Mouse (Mus musculus): ENCODE data around the gene Reck.

Gene Reck

GRCm38 (mm10) chr4:43875160-43875918 lies at the start of gene Reck:
Gene Reck (plus strand): TSS chr4:43875530.
- peak; percentile 64 to 78 for DNase-seq (ENCODE audit: low spot score in 2 of 2)

GRCm38 (mm10) chr4:43828806-43829205 lies 46.5 kb upstream of the Reck start:
- no peak for DNase-seq (ENCODE audit: low spot score in 2 of 2)

GRCm38 (mm10) chr4:43832031-43832430 lies 43.3 kb upstream of the Reck start:
- no peak for DNase-seq (ENCODE audit: low spot score in 2 of 2)

- no peak for DNase-seq (ENCODE audit: low spot score in 2 of 2)
These were observed 41.6 kb upstream of the Reck start for GRCm38 (mm10) chr4:43833752-43834151.

GRCm38 (mm10) chr4:43834749-43835148 lies 40.6 kb upstream of the Reck start:
- no peak for DNase-seq (ENCODE audit: low spot score in 2 of 2)

GRCm38 (mm10) chr4:43838326-43838725 lies 37.0 kb upstream of the Reck start:
- no peak for DNase-seq (ENCODE audit: low spot score in 2 of 2)

GRCm38 (mm10) chr4:43840101-43840500 lies 35.2 kb upstream of the Reck start, which contains the start of gene Olfr157:
Gene Olfr157 (minus strand): TSS chr4:43840201.
- DNase-seq (ENCODE audit: low spot score in 2 of 2) = no peak

- DNase-seq (ENCODE audit: low spot score in 2 of 2) = no peak
These were observed 24.1 kb upstream of the Reck start, which contains the start of gene Olfr155 for GRCm38 (mm10) chr4:43851265-43851664. Gene Olfr155 (plus strand): TSS chr4:43851565.

GRCm38 (mm10) chr4:43854101-43854500 lies 21.2 kb upstream of the Reck start:
- no peak for DNase-seq (ENCODE audit: low spot score in 2 of 2)

GRCm38 (mm10) chr4:43859886-43860285 lies 15.4 kb upstream of the Reck start:
- no peak for DNase-seq (ENCODE audit: low spot score in 2 of 2)

GRCm38 (mm10) chr4:43860744-43861519 lies 14.4 kb upstream of the Reck start:
- DNase-seq (ENCODE audit: low spot score in 2 of 2) = peak; percentile 16 to 61

- DNase-seq (ENCODE audit: low spot score in 2 of 2) = no peak
These were observed 12.0 kb upstream of the Reck start for GRCm38 (mm10) chr4:43863298-43863697.

GRCm38 (mm10) chr4:43869821-43870220 lies 5.5 kb upstream of the Reck start:
- DNase-seq (ENCODE audit: low spot score in 2 of 2) = no peak

- no peak for DNase-seq (ENCODE audit: low spot score in 2 of 2)
These were observed 829 bp upstream of the Reck start for GRCm38 (mm10) chr4:43874501-43874900.

- peak in 1 of 2 experiments; percentile 6 for DNase-seq (ENCODE audit: low spot score in 2 of 2)
These were observed 635 bp downstream of the Reck start for GRCm38 (mm10) chr4:43875919-43876411.

- no peak for DNase-seq (ENCODE audit: low spot score in 2 of 2)
These were observed 1.9 kb downstream of the Reck start for GRCm38 (mm10) chr4:43877230-43877629.

GRCm38 (mm10) chr4:43878121-43878776 lies 2.9 kb downstream of the Reck start:
- DNase-seq (ENCODE audit: low spot score in 2 of 2) = no peak

- no peak for DNase-seq (ENCODE audit: low spot score in 2 of 2)
These were observed 4.2 kb downstream of the Reck start for GRCm38 (mm10) chr4:43879566-43879965.

GRCm38 (mm10) chr4:43884196-43884595 lies 8.9 kb downstream of the Reck start:
- no peak for DNase-seq (ENCODE audit: low spot score in 2 of 2)

GRCm38 (mm10) chr4:43891247-43891646 lies 15.9 kb downstream of the Reck start:
- DNase-seq (ENCODE audit: low spot score in 2 of 2) = no peak

- no peak for DNase-seq (ENCODE audit: low spot score in 2 of 2)
These were observed 21.9 kb downstream of the Reck start for GRCm38 (mm10) chr4:43897209-43897608.

GRCm38 (mm10) chr4:43899197-43899596 lies 23.9 kb downstream of the Reck start:
- no peak for DNase-seq (ENCODE audit: low spot score in 2 of 2)

Measured in thymus, postnatal 10 days (tissue).